ENCODE assay signal across 16 mouse cellular contexts in genomic region chr4:130645426-130645825, GRCm38 (mm10).
"Had no signal": no experiment of that assay in that cellular context is flagged by ENCODE, and none has a peak within 500 bp of the region (broad histone marks: within the 10 kb centered on the region; RNA-seq: fewer than 3 reads in every experiment).

No protein-coding gene starts in this region.

- H3K9me3 ChIP-seq: limb, embryonic 10.5 days; liver, embryonic 12.5 days; lung, embryonic 15.5 days; midbrain, embryonic 12.5 days; neural tube, embryonic 13.5 days; stomach, embryonic 15.5 days had no signal

- H3K27me3 ChIP-seq: liver, embryonic 12.5 days; lung, embryonic 15.5 days; midbrain, embryonic 12.5 days; neural tube, embryonic 13.5 days; stomach, embryonic 15.5 days had no signal

- H3K27ac ChIP-seq: kidney, postnatal 0 days; layer of hippocampus, adult 2 months; limb, embryonic 10.5 days; liver, embryonic 12.5 days; lung, embryonic 15.5 days; macrophage; midbrain, embryonic 12.5 days; neural tube, embryonic 13.5 days; stomach, embryonic 15.5 days had no signal

- H3K4me1 ChIP-seq: limb, embryonic 10.5 days; liver, embryonic 12.5 days; lung, embryonic 15.5 days; midbrain, embryonic 12.5 days; neural tube, embryonic 13.5 days; stomach, embryonic 15.5 days had no signal

- H3K4me3 ChIP-seq: layer of hippocampus, adult 2 months; limb, embryonic 10.5 days; liver, embryonic 12.5 days; lung, embryonic 15.5 days; midbrain, embryonic 12.5 days; neural tube, embryonic 13.5 days; stomach, embryonic 15.5 days had no signal

- ATAC-seq: liver, embryonic 12.5 days; midbrain, embryonic 16.5 days had no signal

- DNase-seq: kidney, postnatal 36 days; lung, postnatal 14 days; retina, postnatal 1 day; right cerebral cortex, postnatal 4 days; spleen, adult 18-20 months; thymus, postnatal 36 days had no signal

- H3K9ac ChIP-seq: liver, embryonic 12.5 days; lung, embryonic 15.5 days; midbrain, embryonic 12.5 days; neural tube, embryonic 13.5 days; stomach, embryonic 15.5 days had no signal

- H3K36me3 ChIP-seq: limb, embryonic 10.5 days; liver, embryonic 12.5 days; lung, embryonic 15.5 days; midbrain, embryonic 12.5 days; neural tube, embryonic 13.5 days; stomach, embryonic 15.5 days had no signal
